13 mouse cellular contexts compared by ENCODE assay signal in genomic region chr16:75365361-75365994, GRCm38 (mm10).
A peak's percentile ranks its signal among the peaks of the same experiment; 100 is the strongest.
DNase-seq lines count a peak whose midpoint lies in the region; ATAC-seq and TF ChIP-seq lines count a peak whose summit lies in the region.
"Had no signal": no experiment of that assay in that cellular context is flagged by ENCODE, and none has a peak within 500 bp of the region (broad histone marks: within the 10 kb centered on the region; RNA-seq: fewer than 3 reads in every experiment).

No protein-coding gene starts in this region.

- peak; percentile 8 to 10 for DNase-seq in cerebellum, postnatal 10 days
- DNase-seq in cerebellum, adult 8-10 months, result no peak
- DNase-seq in neural tube, embryonic 11.5 days (ENCODE audit: low spot score), result no peak
- no peak for DNase-seq in neural tube, embryonic 10.5 days (ENCODE audit: extremely low spot score, low spot score)
- DNase-seq in hindbrain, postnatal 0 days (ENCODE audit: low spot score), result peak; percentile 29
- peak; percentile 32 for DNase-seq in retina, postnatal 1 day
- no peak for DNase-seq in adrenal gland, adult 2 months
- DNase-seq in urinary bladder, postnatal 4 days (ENCODE audit: low spot score in 2 of 2), result no peak
- DNase-seq: adrenal gland, postnatal 25 days; layer of hippocampus, postnatal 36 days; thymus, postnatal 4 days had no signal

- ATAC-seq in neural tube, embryonic 11.5 days (ENCODE audit: insufficient read depth, low FRiP score, low TSS enrichment), result 0 out of 2 replicates have a peak, but pooled peaks have one; percentile 27
- 0 out of 2 replicates have a peak, but pooled peaks have one; percentile 47 for ATAC-seq in hindbrain, postnatal 0 days

- H3K9ac ChIP-seq in neural tube, embryonic 11.5 days (ENCODE audit: low read length), result no peak overlapping the region
- no peak overlapping the region for H3K9ac ChIP-seq in hindbrain, postnatal 0 days (replicated peaks; ENCODE audit: low read length)
- H3K9ac ChIP-seq: limb, embryonic 13.5 days had no signal

- no peak overlapping the region for H3K27ac ChIP-seq in neural tube, embryonic 11.5 days (ENCODE audit: low read depth, low read length)
- no peak overlapping the region for H3K27ac ChIP-seq in hindbrain, postnatal 0 days
- H3K27ac ChIP-seq: limb, embryonic 13.5 days; stomach, postnatal 0 days had no signal

- 51% methylated on average over 8 of the region's 8 CpGs for WGBS in neural tube, embryonic 11.5 days
- WGBS in hindbrain, postnatal 0 days, result 30% methylated on average over 8 of the region's 8 CpGs

- H3K27me3 ChIP-seq in neural tube, embryonic 11.5 days (ENCODE audit: control insufficient read depth, insufficient read depth, low read length), result no peaks in the 10 kb centered on the region
- no peaks in the 10 kb centered on the region for H3K27me3 ChIP-seq in hindbrain, postnatal 0 days (ENCODE audit: insufficient read depth, low read length)
- H3K27me3 ChIP-seq: limb, embryonic 13.5 days had no signal

- TF ChIP-seq CTCF in hindbrain, postnatal 0 days (IDR thresholded peaks at IDR 0.05; ENCODE audit: low read depth), result no peak

- H3K4me1 ChIP-seq in neural tube, embryonic 11.5 days (ENCODE audit: control insufficient read depth, insufficient read depth, low read length), result no peaks in the 10 kb centered on the region
- no peaks in the 10 kb centered on the region for H3K4me1 ChIP-seq in hindbrain, postnatal 0 days (ENCODE audit: insufficient read depth, low read length)
- H3K4me1 ChIP-seq: limb, embryonic 13.5 days had no signal

- H3K36me3 ChIP-seq in neural tube, embryonic 11.5 days (ENCODE audit: control insufficient read depth, insufficient read depth, low read length), result no peaks in the 10 kb centered on the region
- H3K36me3 ChIP-seq in hindbrain, postnatal 0 days (ENCODE audit: insufficient read depth, low read length), result no peaks in the 10 kb centered on the region
- H3K36me3 ChIP-seq: limb, embryonic 13.5 days had no signal

- no peak overlapping the region for H3K4me3 ChIP-seq in neural tube, embryonic 11.5 days (ENCODE audit: low read depth, low read length)
- H3K4me3 ChIP-seq in hindbrain, postnatal 0 days (ENCODE audit: low read length), result no peak overlapping the region
- H3K4me3 ChIP-seq: limb, embryonic 13.5 days had no signal

- H3K4me2 ChIP-seq in neural tube, embryonic 11.5 days (ENCODE audit: low read depth), result no peak overlapping the region
- H3K4me2 ChIP-seq in hindbrain, postnatal 0 days (ENCODE audit: low read depth, low read length), result no peak overlapping the region
- H3K4me2 ChIP-seq: limb, embryonic 13.5 days had no signal

- no peaks in the 10 kb centered on the region for H3K9me3 ChIP-seq in neural tube, embryonic 11.5 days (ENCODE audit: control insufficient read depth, low read length)
- no peaks in the 10 kb centered on the region for H3K9me3 ChIP-seq in hindbrain, postnatal 0 days (ENCODE audit: low read length)
- H3K9me3 ChIP-seq: limb, embryonic 13.5 days had no signal

Comparison
In these comparisons a context has a peak if more than half of its experiments do, and no peak if none do; other contexts are left out.
1. DNase-seq: peak in cerebellum, postnatal 10 days (2 of 2), hindbrain, postnatal 0 days (single experiment) and retina, postnatal 1 day (single experiment); none in cerebellum, adult 8-10 months (single experiment), neural tube, embryonic 11.5 days (single experiment), neural tube, embryonic 10.5 days (single experiment), adrenal gland, adult 2 months (single experiment) and urinary bladder, postnatal 4 days (0 of 2).